In genomic region chr19:5730314-5731186, GRCm38 (mm10) we compare ENCODE assay signal across 8 mouse cellular contexts. TPM values are rescaled to one million over a fixed set of nuclear protein-coding genes. Genes with fewer than 3 reads are reported as not detected.
DNase-seq lines count a peak whose midpoint lies in the region; ATAC-seq and TF ChIP-seq lines count a peak whose summit lies in the region.

No protein-coding gene starts in this region.

- no peak for TF ChIP-seq CTCF in liver, embryonic 14.5 days (IDR thresholded peaks at IDR 0.05; ENCODE audit: low read depth)

- H3K4me1 ChIP-seq in lung, embryonic 15.5 days: peaks cover 55% of the 10 kb centered on the region
- H3K4me1 ChIP-seq in hindbrain, embryonic 10.5 days (replicated peaks): peaks cover 62% of the 10 kb centered on the region
- H3K4me1 ChIP-seq in liver, embryonic 14.5 days (replicated peaks; ENCODE audit: control insufficient read depth in 2 of 2, insufficient read depth in 2 of 2, low read length in 1 of 2): peaks cover 26 to 32% of the 10 kb centered on the region in 2 experiments

- H3K36me3 ChIP-seq in lung, embryonic 15.5 days: 0 out of 2 replicates have a peak, but pooled peaks cover 3% of the 10 kb centered on the region
- peaks cover 19% of the 10 kb centered on the region for H3K36me3 ChIP-seq in hindbrain, embryonic 10.5 days
- no peaks in the 10 kb centered on the region; the same call in 1 of the 2 replicates for H3K36me3 ChIP-seq in liver, embryonic 14.5 days (replicated peaks; ENCODE audit: control insufficient read depth, insufficient read depth, low read depth)

- WGBS in lung, embryonic 15.5 days: 72% methylated on average over 29 of the region's 29 CpGs
- WGBS in hindbrain, embryonic 10.5 days: 75% methylated on average over 29 of the region's 29 CpGs
- 70% methylated on average over 29 of the region's 29 CpGs for WGBS in liver, embryonic 14.5 days (ENCODE audit: insufficient replicate concordance)

- peaks cover 3% of the 10 kb centered on the region; the same call in 1 of the 2 replicates for H3K27me3 ChIP-seq in lung, embryonic 15.5 days
- peaks cover 14% of the 10 kb centered on the region for H3K27me3 ChIP-seq in hindbrain, embryonic 10.5 days (ENCODE audit: insufficient read depth, poor library complexity, severe bottlenecking)
- peaks cover 6% of the 10 kb centered on the region for H3K27me3 ChIP-seq in liver, embryonic 14.5 days (ENCODE audit: control insufficient read depth, insufficient read depth, low read length)

- H3K4me2 ChIP-seq in lung, embryonic 15.5 days: peak overlapping the region; percentile 96
- peak overlapping the region; percentile 95 for H3K4me2 ChIP-seq in liver, embryonic 14.5 days (ENCODE audit: low read depth)

- H3K9ac ChIP-seq in lung, embryonic 15.5 days: peak overlapping the region; percentile 85
- peak overlapping the region; percentile 50 for H3K9ac ChIP-seq in liver, embryonic 14.5 days (replicated peaks)

- H3K9me3 ChIP-seq in lung, embryonic 15.5 days: no peaks in the 10 kb centered on the region
- no peaks in the 10 kb centered on the region for H3K9me3 ChIP-seq in hindbrain, embryonic 10.5 days
- H3K9me3 ChIP-seq in liver, embryonic 14.5 days (ENCODE audit: control insufficient read depth, low read length): no peaks in the 10 kb centered on the region

- H3K27ac ChIP-seq in lung, embryonic 15.5 days: no peak overlapping the region
- H3K27ac ChIP-seq in hindbrain, embryonic 10.5 days: peak overlapping the region; percentile 85
- no peak overlapping the region; the same call in 1 of the 2 replicates for H3K27ac ChIP-seq in liver, embryonic 14.5 days

- DNase-seq in lung, postnatal 25 days (ENCODE audit: low spot score): no peak
- peak; percentile 50 to 66 for DNase-seq in cerebellum, postnatal 25 days
- DNase-seq in hindbrain, embryonic 10.5 days (ENCODE audit: low spot score): no peak
- no peak for DNase-seq in liver, embryonic 14.5 days (ENCODE audit: low read depth in 3 of 3, low spot score in 3 of 3)
- peak; percentile 48 to 52 for DNase-seq in thymus, postnatal 36 days
- DNase-seq in layer of hippocampus, postnatal 36 days: no peak
- no peak for DNase-seq in layer of hippocampus, adult 9-10 months (ENCODE audit: low spot score)

- no peak for TF ChIP-seq EP300 in liver, embryonic 14.5 days (IDR thresholded peaks at IDR 0.05; ENCODE audit: low read depth)

- peak overlapping the region; percentile 87 for H3K4me3 ChIP-seq in lung, embryonic 15.5 days
- peak overlapping the region; percentile 96 for H3K4me3 ChIP-seq in hindbrain, embryonic 10.5 days
- peak overlapping the region; percentile 62 to 80 for H3K4me3 ChIP-seq in liver, embryonic 14.5 days (ENCODE audit: insufficient read depth in 1 of 2, low read depth in 2 of 2, low read length in 2 of 2)

- no peak for ATAC-seq in lung, embryonic 15.5 days (ENCODE audit: borderline replicate concordance, extremely low read depth, low FRiP score, low TSS enrichment)
- no peak for ATAC-seq in liver, embryonic 14.5 days (ENCODE audit: insufficient read depth)

RNA-seq across cellular contexts. Expression of gene Fam89b, which starts 1.1 kb away (rescaled TPM):
- 105 and 108 TPM in 2 replicates for polyA plus RNA-seq in lung, embryonic 15.5 days (2015; fragmentation: Nextera tagmentation; extraction: Ambion mirVana)
- polyA plus RNA-seq in hindbrain, embryonic 10.5 days (2016; fragmentation: Nextera tagmentation; extraction: Ambion mirVana): 149 and 192 TPM in 2 replicates
- polyA plus RNA-seq in liver, embryonic 14.5 days (2012; rRNA removed): 44.0 and 50.9 TPM in 2 replicates
- polyA plus RNA-seq in liver, embryonic 14.5 days (2014; fragmentation: Nextera tagmentation; extraction: Ambion mirVana): 40.6 and 41.0 TPM in 2 replicates
- total RNA-seq in layer of hippocampus, postnatal 36 days (2021): 10 to 100 TPM; 24.1 to 29.4 TPM

RNA-seq across cellular contexts. Expression of gene Ehbp1l1, which starts 4.4 kb away (rescaled TPM):
- polyA plus RNA-seq in lung, embryonic 15.5 days (2015; fragmentation: Nextera tagmentation; extraction: Ambion mirVana): 23.6 and 24.5 TPM in 2 replicates
- polyA plus RNA-seq in hindbrain, embryonic 10.5 days (2016; fragmentation: Nextera tagmentation; extraction: Ambion mirVana): 9.7 and 10.1 TPM in 2 replicates
- polyA plus RNA-seq in liver, embryonic 14.5 days (2012; rRNA removed): 70.8 and 95.5 TPM in 2 replicates
- 66.0 and 76.7 TPM in 2 replicates for polyA plus RNA-seq in liver, embryonic 14.5 days (2014; fragmentation: Nextera tagmentation; extraction: Ambion mirVana)
- 10 to 100 TPM; 13.7 to 14.2 TPM for total RNA-seq in layer of hippocampus, postnatal 36 days (2021)

RNA-seq across cellular contexts. Expression of gene Ltbp3, which starts 10.2 kb away (rescaled TPM):
- polyA plus RNA-seq in lung, embryonic 15.5 days (2015; fragmentation: Nextera tagmentation; extraction: Ambion mirVana): 47.2 and 54.9 TPM in 2 replicates
- polyA plus RNA-seq in hindbrain, embryonic 10.5 days (2016; fragmentation: Nextera tagmentation; extraction: Ambion mirVana): 2.7 and 6.9 TPM in 2 replicates
- 1.9 and 2.1 TPM in 2 replicates for polyA plus RNA-seq in liver, embryonic 14.5 days (2012; rRNA removed)
- polyA plus RNA-seq in liver, embryonic 14.5 days (2014; fragmentation: Nextera tagmentation; extraction: Ambion mirVana): 0.85 and 1.6 TPM in 2 replicates
- total RNA-seq in layer of hippocampus, postnatal 36 days (2021): 10 to 100 TPM; 24.9 to 28.0 TPM

RNA-seq across cellular contexts. Expression of gene Kcnk7, which starts 26.4 kb away (rescaled TPM):
- 0.69 TPM in 1 of 2 replicates, not detected in the other for polyA plus RNA-seq in lung, embryonic 15.5 days (2015; fragmentation: Nextera tagmentation; extraction: Ambion mirVana)
- polyA plus RNA-seq in hindbrain, embryonic 10.5 days (2016; fragmentation: Nextera tagmentation; extraction: Ambion mirVana): 0.16 and 0.21 TPM in 2 replicates
- 0.04 TPM in 1 of 2 replicates, not detected in the other for polyA plus RNA-seq in liver, embryonic 14.5 days (2012; rRNA removed)
- polyA plus RNA-seq in liver, embryonic 14.5 days (2014; fragmentation: Nextera tagmentation; extraction: Ambion mirVana): 0.17 and 0.27 TPM in 2 replicates
- not detected for total RNA-seq in layer of hippocampus, postnatal 36 days (2021)

RNA-seq across cellular contexts. Expression of gene Scyl1, which starts 40.7 kb away (rescaled TPM):
- 76.1 and 83.6 TPM in 2 replicates for polyA plus RNA-seq in lung, embryonic 15.5 days (2015; fragmentation: Nextera tagmentation; extraction: Ambion mirVana)
- 68.2 and 69.5 TPM in 2 replicates for polyA plus RNA-seq in hindbrain, embryonic 10.5 days (2016; fragmentation: Nextera tagmentation; extraction: Ambion mirVana)
- polyA plus RNA-seq in liver, embryonic 14.5 days (2012; rRNA removed): 21.1 and 27.1 TPM in 2 replicates
- polyA plus RNA-seq in liver, embryonic 14.5 days (2014; fragmentation: Nextera tagmentation; extraction: Ambion mirVana): 15.8 and 18.6 TPM in 2 replicates
- total RNA-seq in layer of hippocampus, postnatal 36 days (2021): 10 to 100 TPM; 75.6 to 75.9 TPM

Comparison
In these comparisons a context has a peak if more than half of its experiments do, and no peak if none do; other contexts are left out.
1. DNase-seq: peak in cerebellum, postnatal 25 days (2 of 2) and thymus, postnatal 36 days (2 of 2); none in lung, postnatal 25 days (single experiment), hindbrain, embryonic 10.5 days (single experiment), liver, embryonic 14.5 days (0 of 3), layer of hippocampus, postnatal 36 days (0 of 2) and layer of hippocampus, adult 9-10 months (single experiment).
2. Peak in every context shown above with its lines, with median percentiles within 50 percentile points of each other: H3K4me3 ChIP-seq.